Mouse (Mus musculus) small intestine, adult 2 months (tissue): ENCODE results near the gene Cttn.

ENCODE experiments used
- CTCF ChIP-seq: fragments of 200-500 bp; IDR thresholded peaks from 2 replicates; pipeline ENCODE4 v1.5.1; 2012; ENCODE audit warnings: low read depth, mild to moderate bottlenecking, control low read depth, inconsistent platforms, low read length, moderate library complexity, mixed read lengths; ENCODE audit not compliant: insufficient replicate concordance, insufficient read length; ENCODE audit errors: extremely low read depth
- POLR2A ChIP-seq: fragments of 200-500 bp; IDR thresholded peaks from 2 replicates; pipeline ENCODE4 v1.6.1; 2012; ENCODE audit warnings: low read depth, mild to moderate bottlenecking, control low read depth, inconsistent platforms, low read length, moderate library complexity

- no peak for TF ChIP-seq POLR2A
- no peak for TF ChIP-seq CTCF
Measured at GRCm38 (mm10) chr7:144438811-144439210, 32.0 kb downstream of the Cttn start.
